Mouse (Mus musculus) gastrocnemius, postnatal 14 days (tissue): ENCODE results near the gene Amn. TPM values are rescaled to one million over a fixed set of nuclear protein-coding genes. Genes with fewer than 3 reads are reported as not detected.

Source experiments
- DNase-seq: peaks from one replicate; pipeline ENCODE4 v3.0.0; 2021; ENCODE audit warnings: mixed read lengths
- intact Hi-C: fragments of 180-260 bp; cut with DNase I; formaldehyde crosslinking; loops from one replicate; pipeline ENCODE4 v1.15.1; 2025; ENCODE audit warnings: low total_unique reads
- total RNA-seq, 2 experiments: library from RNA; stranded (reverse); gene quantifications; 2 replicates each; pipeline ENCODE4 v1.2.3; 2021

Gene Amn
- total RNA-seq, 2 experiments from 2014 or later: 0.25 TPM; not detected in 1

- intact Hi-C loops: no loop called here
- no peak for DNase-seq
Observed at GRCm38 (mm10) chr12:111263650-111264049, 7.2 kb upstream of the Amn start.

DNA sequence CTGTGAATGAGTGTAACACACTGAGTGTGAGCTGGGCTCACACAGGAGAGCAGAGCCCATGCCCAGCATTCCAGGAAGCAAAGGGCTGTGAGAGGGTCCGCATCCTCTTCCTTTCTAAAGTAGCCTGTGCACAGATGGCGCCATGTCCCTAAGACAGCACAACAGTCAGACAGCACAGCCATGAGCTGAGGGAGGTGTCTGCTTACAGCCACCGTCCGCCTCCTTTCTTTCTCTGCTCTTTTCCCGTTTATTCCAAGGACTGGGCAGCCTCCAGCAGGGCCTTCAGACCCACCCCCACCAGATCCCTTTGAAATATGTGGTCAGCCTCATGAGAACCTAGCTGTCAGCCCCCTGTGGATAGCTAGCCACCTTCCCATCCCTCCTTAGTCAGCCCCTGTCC is 5.7 kb upstream of the Amn start:
- intact Hi-C loops: no loop called here
- DNase-seq: no peak

- no peak for DNase-seq
- intact Hi-C loops: no loop called here
Observed at GRCm38 (mm10) chr12:111266592-111266991, 4.3 kb upstream of the Amn start.

DNA sequence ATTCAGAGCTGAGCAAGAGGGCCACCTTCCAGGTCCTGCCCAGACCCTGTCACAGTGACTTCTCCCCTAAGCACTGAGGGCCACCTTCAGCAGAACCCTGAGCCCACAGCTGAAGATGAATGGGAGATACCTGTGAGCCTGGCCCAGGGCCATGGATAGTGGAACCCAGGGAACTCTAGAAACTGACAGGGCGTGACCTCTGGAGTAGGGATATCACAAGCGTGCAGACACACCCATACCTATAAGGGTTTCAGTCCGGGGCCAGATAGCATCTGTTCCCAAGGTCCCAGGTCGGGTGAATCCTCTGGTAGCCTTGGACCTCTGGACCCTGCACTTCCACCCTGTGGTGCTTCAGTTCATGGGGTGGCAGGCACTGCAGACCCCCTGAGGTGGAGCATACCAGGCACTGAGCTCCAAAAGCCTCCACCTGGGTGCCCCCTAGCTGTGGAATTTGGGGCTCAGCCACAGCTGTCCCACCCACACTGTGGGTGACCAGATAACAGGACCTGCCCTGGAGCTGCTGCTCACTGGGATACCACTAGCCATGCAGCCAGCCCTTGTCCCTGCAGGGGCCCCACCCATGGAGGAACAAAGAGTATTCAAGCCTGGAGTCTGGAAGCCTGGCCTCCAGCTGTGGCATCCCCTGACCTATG is 3.1 kb upstream of the Amn start:
- no peak for DNase-seq
- intact Hi-C loops: no loop called here

- intact Hi-C loops: loop anchor here (5.0 kb wide), 1 partner anchor 141 kb away; no protein-coding TSS in a partner anchor
- no peak for DNase-seq
Observed at GRCm38 (mm10) chr12:111271406-111271805, 511 bp downstream of the Amn start.

- intact Hi-C loops: loop anchor here (5.0 kb wide), 1 partner anchor 140 kb away; no protein-coding TSS in a partner anchor
- DNase-seq: no peak
Observed at GRCm38 (mm10) chr12:111271966-111272365, 1.1 kb downstream of the Amn start.

DNA sequence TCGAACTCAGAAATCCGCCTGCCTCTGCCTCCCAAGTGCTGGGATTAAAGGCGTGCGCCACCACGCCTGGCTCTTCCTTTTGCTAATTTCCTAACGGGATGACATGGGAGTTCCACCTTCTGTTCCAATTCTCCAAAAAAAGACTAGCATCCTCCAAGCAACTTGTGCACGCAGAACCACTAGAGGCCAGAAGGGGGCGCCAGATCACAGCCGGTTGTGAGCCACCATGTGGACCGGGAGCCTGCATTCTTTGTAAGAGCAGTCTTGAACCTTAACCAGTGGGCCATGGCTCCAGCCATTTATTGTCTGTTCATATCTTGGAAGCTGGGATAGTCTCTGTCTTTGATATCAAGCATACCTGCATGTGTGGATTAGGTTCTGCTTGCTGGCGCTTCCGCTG is 1.5 kb downstream of the Amn start:
- peak; percentile 73 for DNase-seq
- intact Hi-C loops: loop anchor here (5.0 kb wide), 1 partner anchor 140 kb away; no protein-coding TSS in a partner anchor

- no peak for DNase-seq
- intact Hi-C loops: loop anchor here (5.0 kb wide), 1 partner anchor 138 kb away; no protein-coding TSS in a partner anchor
Observed at GRCm38 (mm10) chr12:111274006-111274405, 3.1 kb downstream of the Amn start.

DNA sequence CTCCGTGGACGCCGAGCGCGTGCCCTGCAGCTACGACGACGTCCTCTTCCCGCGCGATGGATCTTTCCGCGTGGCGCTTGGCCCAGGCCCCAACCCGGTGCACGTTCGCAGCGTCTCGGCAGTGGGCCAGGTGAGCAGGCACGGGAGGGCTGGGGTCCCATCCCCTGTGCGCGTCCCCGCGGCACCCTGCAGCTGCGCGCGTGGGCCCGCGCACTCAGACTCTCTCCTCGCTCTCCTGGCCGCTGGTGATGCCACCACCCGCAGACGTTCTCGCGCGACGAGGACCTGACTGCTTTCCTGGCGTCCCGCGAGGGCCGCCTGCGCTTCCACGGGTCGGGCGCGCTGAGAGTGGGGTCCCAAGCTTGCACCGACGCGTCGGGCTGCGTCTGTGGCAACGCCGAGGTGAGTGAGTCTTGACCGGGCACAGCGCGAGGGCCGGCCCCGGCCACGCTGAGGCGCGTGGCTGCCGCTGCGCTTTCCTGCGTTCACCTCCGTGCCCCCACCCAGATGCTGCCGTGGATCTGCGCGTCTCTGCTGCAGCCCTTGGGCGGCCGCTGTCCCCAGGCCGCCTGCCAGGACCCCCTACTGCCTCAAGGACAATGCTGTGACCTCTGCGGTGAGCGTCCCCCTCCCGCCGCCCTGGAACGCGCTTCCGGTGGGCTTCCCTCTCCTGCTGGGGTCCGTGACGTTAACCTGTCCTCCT is 3.7 kb downstream of the Amn start:
- intact Hi-C loops: loop anchor here (5.0 kb wide), 1 partner anchor 138 kb away; no protein-coding TSS in a partner anchor
- DNase-seq: no peak

DNA sequence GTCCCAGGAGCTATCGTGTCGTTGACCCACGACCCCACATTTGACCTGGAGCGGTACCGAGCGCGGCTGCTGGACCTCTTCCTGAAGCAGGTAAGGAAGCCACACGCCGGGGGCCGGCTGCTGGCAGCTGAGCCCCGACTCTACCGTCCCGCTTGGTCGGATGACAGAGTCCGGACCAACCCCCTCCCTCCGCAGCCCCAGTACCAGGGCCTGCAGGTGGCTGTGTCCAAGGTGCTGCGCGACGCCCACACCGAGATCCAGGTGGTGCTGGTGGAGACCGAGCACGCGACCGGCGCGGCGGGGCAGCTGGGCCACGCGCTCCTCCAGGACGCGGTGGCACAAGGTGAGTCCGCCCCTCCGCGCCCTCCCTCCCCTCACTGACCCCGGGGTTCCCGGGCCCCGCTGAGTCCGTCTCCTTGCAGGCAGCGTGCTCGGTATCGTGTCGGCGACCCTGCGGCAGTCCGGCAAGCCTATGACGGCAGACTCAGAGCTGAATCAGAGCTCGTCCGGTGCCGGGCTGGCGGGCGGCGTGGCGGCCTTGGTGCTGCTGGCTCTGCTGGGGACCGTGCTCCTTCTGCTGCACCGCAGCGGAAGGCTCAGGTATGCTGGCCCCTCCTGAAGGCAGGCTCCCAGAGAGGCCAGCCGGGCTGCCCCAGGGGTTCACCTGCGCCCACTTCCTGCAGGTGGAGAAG is 4.4 kb downstream of the Amn start:
- intact Hi-C loops: no loop called here
- no peak for DNase-seq

DNA sequence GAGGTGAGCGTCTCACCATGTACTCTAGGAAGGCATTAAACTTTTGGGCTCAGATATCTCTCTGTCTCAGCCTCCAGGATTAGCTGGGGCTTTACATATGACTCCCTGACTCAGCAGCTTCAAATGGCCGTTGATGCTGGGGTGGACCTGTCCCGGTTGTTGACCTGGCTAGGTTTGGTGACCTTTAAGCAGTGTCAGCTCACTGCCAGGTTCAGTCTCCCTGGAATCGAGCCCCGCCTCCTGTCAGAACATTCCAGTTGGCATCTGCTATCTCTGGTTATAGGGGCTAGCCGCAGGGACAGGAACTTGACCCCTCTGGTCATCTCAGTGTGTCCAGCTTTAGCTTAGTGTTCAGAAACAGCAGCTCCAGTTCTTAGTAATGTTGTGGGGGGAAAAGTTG is 5.5 kb downstream of the Amn start:
- no peak for DNase-seq
- intact Hi-C loops: no loop called here

DNA sequence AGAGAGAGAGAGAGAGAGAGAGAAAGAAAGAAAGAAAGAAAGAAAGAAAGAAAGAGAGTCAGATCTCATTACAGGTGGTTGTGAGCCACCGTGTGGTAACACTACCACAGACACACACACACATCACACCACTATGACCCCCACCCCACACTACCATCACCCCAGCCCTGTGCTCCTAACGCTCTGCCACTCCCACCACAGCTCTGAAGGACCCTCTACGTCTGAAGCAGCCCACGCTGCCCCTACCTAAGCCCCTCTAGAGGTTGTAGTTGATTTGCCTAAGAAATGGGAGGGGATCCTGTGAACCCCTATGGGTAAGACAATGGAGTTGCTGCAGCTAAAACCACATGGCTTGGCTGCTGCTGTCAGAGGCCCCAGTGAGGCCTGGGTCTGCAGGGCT is 12.7 kb downstream of the Amn start:
- no peak for DNase-seq
- intact Hi-C loops: no loop called here

GRCm38 (mm10) chr12:111284532-111284931 is 13.6 kb downstream of the Amn start:
- intact Hi-C loops: no loop called here
- DNase-seq: no peak

- intact Hi-C loops: no loop called here
- peak; percentile 80 for DNase-seq
Observed at GRCm38 (mm10) chr12:111293025-111293424, 22.1 kb downstream of the Amn start.

DNA sequence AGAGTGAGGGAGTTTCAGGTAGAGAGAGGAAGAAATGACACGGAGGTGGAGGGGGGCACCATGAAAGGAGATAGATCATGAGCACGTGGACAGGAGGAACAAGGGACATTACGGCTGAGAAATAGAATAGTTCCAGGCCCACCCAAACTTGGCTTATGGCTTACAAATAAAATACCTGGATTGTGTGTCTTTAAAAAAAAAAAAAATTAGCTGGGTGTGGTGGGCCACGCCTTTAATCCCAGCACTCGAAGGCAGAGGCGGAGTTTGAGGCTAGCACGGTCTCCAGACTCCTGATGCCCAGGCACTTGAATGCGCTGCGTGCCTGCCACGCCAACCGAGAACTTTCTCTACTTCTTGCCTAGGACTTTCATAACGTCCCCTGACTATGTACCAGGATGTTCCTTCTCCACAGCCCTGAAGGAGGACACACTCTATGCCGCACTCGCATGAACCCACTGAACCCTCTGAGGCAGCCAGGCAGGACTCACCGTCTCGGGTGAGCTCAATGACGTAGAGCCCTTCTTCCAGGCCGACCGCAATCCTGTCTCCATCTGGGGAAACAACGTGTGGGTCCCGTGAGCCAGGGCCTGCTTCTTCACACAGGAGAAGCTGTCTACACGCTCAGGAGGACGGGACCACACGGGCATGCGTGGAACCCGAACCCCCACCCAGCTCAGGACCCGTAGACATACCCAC is 30.6 kb downstream of the Amn start:
- DNase-seq: no peak
- intact Hi-C loops: no loop called here

GRCm38 (mm10) chr12:111302018-111302345 is 31.1 kb downstream of the Amn start:
- intact Hi-C loops: no loop called here
- no peak for DNase-seq

DNA sequence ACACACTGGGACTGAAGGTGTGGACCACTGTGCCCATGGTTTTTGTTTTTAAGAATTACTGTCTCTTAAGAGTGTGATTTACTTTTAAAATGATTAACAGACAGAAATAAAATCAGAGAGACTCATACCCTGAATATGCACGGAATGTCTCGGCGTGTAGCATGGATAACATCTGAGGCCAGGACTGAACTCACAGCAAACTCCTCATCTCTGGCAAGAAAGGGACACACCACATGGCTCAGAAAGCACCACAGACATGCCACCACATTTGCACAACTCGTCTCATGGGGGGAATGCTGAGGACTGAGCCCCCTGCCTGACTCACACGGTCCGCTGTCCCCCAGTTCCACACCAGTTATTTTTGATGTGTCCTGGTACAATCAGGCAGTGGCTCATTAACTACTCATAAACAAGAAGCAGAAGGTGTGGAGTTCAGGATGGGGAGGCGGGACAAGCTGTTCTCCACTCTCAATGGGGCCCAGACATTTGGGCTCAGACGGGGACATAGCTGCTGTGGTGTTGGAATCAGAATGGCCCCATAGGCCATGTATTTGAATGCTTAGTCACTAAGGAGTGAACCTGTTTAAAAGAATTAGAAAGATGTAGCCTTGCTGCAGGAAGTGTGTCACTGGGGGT is 32.9 kb downstream of the Amn start:
- DNase-seq: no peak
- intact Hi-C loops: no loop called here

GRCm38 (mm10) chr12:111306821-111307220 is 35.9 kb downstream of the Amn start:
- intact Hi-C loops: no loop called here
- DNase-seq: peak; percentile 63

DNA sequence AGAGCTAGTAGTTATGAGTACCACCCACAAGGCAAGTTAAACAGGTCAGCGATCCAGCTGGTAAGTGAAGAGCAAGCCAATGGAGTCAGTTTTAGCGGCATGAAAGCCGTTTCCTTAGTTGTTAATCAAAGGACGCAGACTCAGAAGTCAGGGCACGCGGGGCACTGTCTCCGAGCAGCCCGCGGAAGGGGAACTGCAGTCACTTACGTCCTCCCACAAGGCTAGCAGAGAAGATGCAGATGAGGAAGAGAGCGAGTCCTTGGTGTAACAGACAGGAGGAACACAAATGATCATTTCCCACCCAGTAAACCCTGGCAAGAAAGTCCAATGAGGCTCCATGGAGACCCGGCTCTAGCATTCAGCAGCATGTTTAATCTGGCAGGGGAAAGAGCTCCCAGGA is 38.4 kb downstream of the Amn start:
- no peak for DNase-seq
- intact Hi-C loops: no loop called here

DNA sequence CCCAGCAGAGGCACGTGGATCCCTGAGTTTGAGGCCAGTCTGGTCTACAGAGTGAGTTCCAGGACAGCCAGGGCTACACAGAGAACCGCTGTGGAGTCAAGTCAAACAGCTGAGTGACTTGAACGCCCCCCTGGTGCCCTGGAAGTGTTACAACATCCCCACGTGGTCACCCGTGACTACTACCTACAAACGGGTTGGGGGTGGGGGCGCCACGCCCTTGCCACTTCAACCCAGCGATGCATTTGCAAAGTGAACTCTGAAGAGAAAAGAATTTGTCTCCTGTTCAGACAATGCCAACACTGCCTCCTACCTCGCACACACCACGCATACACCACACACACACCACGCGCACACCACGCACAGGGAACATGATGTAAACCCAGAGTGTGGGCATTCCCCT is 39.0 kb downstream of the Amn start:
- intact Hi-C loops: no loop called here
- DNase-seq: no peak
